Mouse (Mus musculus) small intestine, adult 2 months (tissue): ENCODE measurements around the gene Ugcg.

Source experiments
- CTCF ChIP-seq: fragments of 200-500 bp; IDR thresholded peaks from 2 replicates; pipeline ENCODE4 v1.5.1; 2012; ENCODE audit warnings: low read depth, mild to moderate bottlenecking, control low read depth, inconsistent platforms, low read length, moderate library complexity, mixed read lengths; ENCODE audit not compliant: insufficient replicate concordance, insufficient read length; ENCODE audit errors: extremely low read depth
- POLR2A ChIP-seq: fragments of 200-500 bp; IDR thresholded peaks from 2 replicates; pipeline ENCODE4 v1.6.1; 2012; ENCODE audit warnings: low read depth, mild to moderate bottlenecking, control low read depth, inconsistent platforms, low read length, moderate library complexity

DNA sequence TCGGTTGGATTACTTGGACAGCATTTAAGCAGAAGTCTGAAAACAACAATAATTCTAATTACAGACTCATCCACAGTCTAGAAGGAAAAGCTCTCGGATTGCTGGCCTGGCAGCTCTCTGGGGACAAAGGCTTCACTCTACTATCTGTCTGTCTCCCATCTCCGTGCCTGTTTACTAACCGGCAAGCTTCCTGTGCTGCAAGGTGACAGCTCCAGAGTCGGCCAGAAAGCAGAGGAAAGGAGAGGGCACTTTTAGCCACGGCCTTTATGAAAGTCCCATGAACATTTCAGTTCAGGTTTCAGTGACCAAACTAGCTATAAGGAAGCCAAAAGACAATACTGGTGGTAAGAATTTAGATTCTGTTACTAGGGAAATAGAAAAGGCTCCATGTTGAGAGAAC, 13.1 kb upstream of the Ugcg start:
- TF ChIP-seq POLR2A, result no peak
- TF ChIP-seq CTCF, result no peak
